Mouse (Mus musculus): ENCODE results near the gene Gm9044. TPM values are rescaled to one million over a fixed set of nuclear protein-coding genes. Genes with fewer than 3 reads are reported as not detected.
"Not testable (repeated sequence)": the region's sequence is repeated elsewhere in the genome, so short reads cannot be mapped to it uniquely, and the experiment has no call there.

Gm9044 gene
- polyA plus RNA-seq (2017; shearing (Covaris generic)), result not detected

GRCm38 (mm10) chr10:118332308-118332707 is at the start of gene Gm9044:
TSS of gene Gm9044 (minus strand) at chr10:118332408.
- not testable (repeated sequence) for ATAC-seq

GRCm38 (mm10) chr10:118370443-118370842 is 38.2 kb upstream of the Gm9044 start:
- ATAC-seq, result peak; percentile 96

GRCm38 (mm10) chr10:118369518-118369917 is 37.3 kb upstream of the Gm9044 start:
- no peak for ATAC-seq

GRCm38 (mm10) chr10:118354005-118354404 is 21.8 kb upstream of the Gm9044 start, which contains the start of gene Gm9049:
TSS of gene Gm9049 (minus strand) at chr10:118354105.
- not testable (repeated sequence) for ATAC-seq

- ATAC-seq, result not testable (repeated sequence)
Measured at GRCm38 (mm10) chr10:118348579-118348978, 16.4 kb upstream of the Gm9044 start, which contains the start of gene Gm9048. TSS of gene Gm9048 (minus strand) at chr10:118348679.

GRCm38 (mm10) chr10:118343155-118343554 is 10.9 kb upstream of the Gm9044 start, which contains the start of gene Gm9046:
TSS of gene Gm9046 (minus strand) at chr10:118343255.
- ATAC-seq, result not testable (repeated sequence)

- ATAC-seq, result not testable (repeated sequence)
Measured at GRCm38 (mm10) chr10:118337731-118338130, 5.5 kb upstream of the Gm9044 start, which contains the start of gene Gm9045. TSS of gene Gm9045 (minus strand) at chr10:118337831.

- ATAC-seq, result not testable (repeated sequence)
Measured at GRCm38 (mm10) chr10:118326869-118327268, 5.3 kb downstream of the Gm9044 start, which contains the start of gene Gm9040. TSS of gene Gm9040 (minus strand) at chr10:118326969.

GRCm38 (mm10) chr10:118319024-118319423 is 13.2 kb downstream of the Gm9044 start:
- ATAC-seq, result no peak

- ATAC-seq, result not testable (repeated sequence)
Measured at GRCm38 (mm10) chr10:118302133-118302532, 30.1 kb downstream of the Gm9044 start.

- ATAC-seq, result no peak
Measured at GRCm38 (mm10) chr10:118294938-118295337, 37.3 kb downstream of the Gm9044 start, which contains the start of gene Iltifb. TSS of gene Iltifb (minus strand) at chr10:118295038.

GRCm38 (mm10) chr10:118283016-118283415 is 49.2 kb downstream of the Gm9044 start:
- not testable (repeated sequence) for ATAC-seq

GRCm38 (mm10) chr10:118282565-118282964 is 49.6 kb downstream of the Gm9044 start:
- not testable (repeated sequence) for ATAC-seq

Other genes starting within 250 kb of the Gm9044 start
- 10 to 100 TPM in 1 of 2 experiments, 1 to 10 TPM in 1; 6.3 to 10.3 TPM for gene Mdm1, start 190.6 kb downstream of the Gm9044 start, polyA plus RNA-seq (2017; shearing (Covaris generic))
- gene Il22, start 127.5 kb downstream of the Gm9044 start, polyA plus RNA-seq (2017; shearing (Covaris generic)), result not detected
- not detected for gene Gm32717, start 91.6 kb downstream of the Gm9044 start, polyA plus RNA-seq (2017; shearing (Covaris generic))
- not detected for gene Gm32802, start 73.7 kb downstream of the Gm9044 start, polyA plus RNA-seq (2017; shearing (Covaris generic))
- under 1 TPM in 1 of 2 experiments, not detected in 1; 0.49 TPM for gene Iltifb, start 37.4 kb downstream of the Gm9044 start, polyA plus RNA-seq (2017; shearing (Covaris generic))
- gene Gm9040, start 5.4 kb downstream of the Gm9044 start, polyA plus RNA-seq (2017; shearing (Covaris generic)), result not detected
- gene Gm9045, start 5.4 kb upstream of the Gm9044 start, polyA plus RNA-seq (2017; shearing (Covaris generic)), result not detected
- gene Gm9046, start 10.8 kb upstream of the Gm9044 start, polyA plus RNA-seq (2017; shearing (Covaris generic)), result not detected
- under 1 TPM in 1 of 2 experiments, not detected in 1; 0.48 TPM for gene Gm9048, start 16.3 kb upstream of the Gm9044 start, polyA plus RNA-seq (2017; shearing (Covaris generic))
- gene Gm9049, start 21.7 kb upstream of the Gm9044 start, polyA plus RNA-seq (2017; shearing (Covaris generic)), result not detected
- 1 to 10 TPM; 8.9 to 9.8 TPM for gene Ifng, start 108.6 kb upstream of the Gm9044 start, polyA plus RNA-seq (2017; shearing (Covaris generic))

All from activated CD4-positive, CD25-positive, alpha-beta regulatory T cell, adult 4 months (primary cell).